ENCODE assay signal across 8 mouse cellular contexts in genomic region chr11:104232141-104233061, GRCm38 (mm10). TPM values are rescaled to one million over a fixed set of nuclear protein-coding genes. Genes with fewer than 3 reads are reported as not detected.
DNase-seq lines count a peak whose midpoint lies in the region; ATAC-seq and TF ChIP-seq lines count a peak whose summit lies in the region.

No protein-coding gene starts in this region.

- TF ChIP-seq CTCF in ES-Bruce4 (IDR thresholded peaks at IDR 0.05; ENCODE audit: low read depth, low read length) = no peak
- peak; percentile 48 for TF ChIP-seq CTCF in layer of hippocampus, adult 2 months (conservative IDR thresholded peaks at IDR 0.05)

- no peak for TF ChIP-seq POLR2A in ES-Bruce4 (IDR thresholded peaks at IDR 0.05; ENCODE audit: insufficient read depth, low read length)

- under 1% methylated on average over 72 of the region's 72 CpGs for WGBS in embryonic facial prominence, embryonic 15.5 days
- under 1% methylated on average over 65 of the region's 72 CpGs for WGBS in lung, embryonic 15.5 days

- TF ChIP-seq EP300 in ES-Bruce4 (IDR thresholded peaks at IDR 0.05; ENCODE audit: insufficient read depth, low read depth, low read length) = no peak

- H3K36me3 ChIP-seq in ES-Bruce4 (ENCODE audit: control insufficient read depth, insufficient read depth, low read length, poor library complexity, severe bottlenecking) = no peaks in the 10 kb centered on the region
- H3K36me3 ChIP-seq in embryonic facial prominence, embryonic 15.5 days = no peaks in the 10 kb centered on the region
- no peaks in the 10 kb centered on the region for H3K36me3 ChIP-seq in lung, embryonic 15.5 days

- intact Hi-C loops in heart, postnatal 36 days (cut with DNase I) = loop anchor here (5.0 kb wide), 1 partner anchor 230 kb away; no protein-coding TSS in a partner anchor

- H3K4me1 ChIP-seq in ES-Bruce4 (ENCODE audit: control insufficient read depth, insufficient read depth, low read length) = no peaks in the 10 kb centered on the region
- peaks cover 36% of the 10 kb centered on the region for H3K4me1 ChIP-seq in embryonic facial prominence, embryonic 15.5 days
- H3K4me1 ChIP-seq in lung, embryonic 15.5 days = peaks cover 25% of the 10 kb centered on the region

- peak overlapping the region; percentile 42 for H3K9ac ChIP-seq in ES-Bruce4 (ENCODE audit: low read depth, poor library complexity, severe bottlenecking)
- H3K9ac ChIP-seq in embryonic facial prominence, embryonic 15.5 days = peak overlapping the region; percentile 31
- 0 out of 2 replicates have a peak overlapping the region, but pooled peaks have one; percentile 55 for H3K9ac ChIP-seq in lung, embryonic 15.5 days

- H3K9me3 ChIP-seq in ES-Bruce4 (replicated peaks; ENCODE audit: control insufficient read depth, insufficient read depth, low read length, poor library complexity, severe bottlenecking) = no peaks in the 10 kb centered on the region
- no peaks in the 10 kb centered on the region for H3K9me3 ChIP-seq in embryonic facial prominence, embryonic 15.5 days (replicated peaks)
- no peaks in the 10 kb centered on the region for H3K9me3 ChIP-seq in lung, embryonic 15.5 days

- peak overlapping the region; percentile 93 for H3K4me2 ChIP-seq in embryonic facial prominence, embryonic 15.5 days (replicated peaks)
- peak overlapping the region; percentile 96 for H3K4me2 ChIP-seq in lung, embryonic 15.5 days

- no peak overlapping the region for H3K27ac ChIP-seq in ES-Bruce4 (ENCODE audit: insufficient read depth, low read length)
- no peak overlapping the region for H3K27ac ChIP-seq in embryonic facial prominence, embryonic 15.5 days (replicated peaks)
- peak overlapping the region; percentile 99 for H3K27ac ChIP-seq in layer of hippocampus, adult 2 months
- H3K27ac ChIP-seq in lung, embryonic 15.5 days = no peak overlapping the region

- ATAC-seq in embryonic facial prominence, embryonic 15.5 days (ENCODE audit: insufficient number of reproducible peaks, low FRiP score, low TSS enrichment, low read depth) = no peak
- ATAC-seq in lung, embryonic 15.5 days (ENCODE audit: borderline replicate concordance, extremely low read depth, low FRiP score, low TSS enrichment) = no peak

- peak overlapping the region; percentile 78 for H3K4me3 ChIP-seq in ES-Bruce4 (ENCODE audit: low read depth, low read length)
- peak overlapping the region; percentile 62 for H3K4me3 ChIP-seq in embryonic facial prominence, embryonic 15.5 days (replicated peaks)
- peak overlapping the region; percentile 92 for H3K4me3 ChIP-seq in layer of hippocampus, adult 2 months
- peak overlapping the region; percentile 71 for H3K4me3 ChIP-seq in lung, embryonic 15.5 days

- DNase-seq in adrenal gland, postnatal 36 days = peak; percentile 58 to 64
- DNase-seq in heart, postnatal 36 days = peak; percentile 31 to 53
- peak; percentile 53 to 68 for DNase-seq in layer of hippocampus, adult 2 months (ENCODE audit: low spot score in 2 of 2)
- peak; percentile 89 to 92 for DNase-seq in right cerebral cortex, postnatal 10 days (ENCODE audit: low spot score in 2 of 2)
- DNase-seq in ovary, postnatal 14 days (ENCODE audit: low spot score) = no peak

- peaks cover 13% of the 10 kb centered on the region for H3K27me3 ChIP-seq in ES-Bruce4 (ENCODE audit: control insufficient read depth, insufficient read depth, low read length, poor library complexity, severe bottlenecking)
- peaks cover 56% of the 10 kb centered on the region for H3K27me3 ChIP-seq in embryonic facial prominence, embryonic 15.5 days
- peaks cover 77% of the 10 kb centered on the region for H3K27me3 ChIP-seq in lung, embryonic 15.5 days

RNA-seq across cellular contexts. Expression of gene Mapt, which starts 1.2 kb away (rescaled TPM):
- polyA plus RNA-seq in ES-Bruce4 (2011; ENCODE audit: insufficient read depth, insufficient read length, low read depth, missing spikeins) = 13.6 and 15.0 TPM in 2 replicates
- 100 to 1,000 TPM; 104 to 156 TPM for total RNA-seq in adrenal gland, postnatal 36 days (2021)
- 6.7 and 10.5 TPM in 2 replicates for polyA plus RNA-seq in embryonic facial prominence, embryonic 15.5 days (2015; fragmentation: Nextera tagmentation; extraction: Ambion mirVana)
- 10 to 100 TPM; 79.5 to 92.6 TPM for total RNA-seq in heart, postnatal 36 days (2021)
- 100 to 1,000 TPM; 312 to 318 TPM for total RNA-seq in layer of hippocampus, adult 2 months (2021)
- 6.5 and 11.0 TPM in 2 replicates for polyA plus RNA-seq in lung, embryonic 15.5 days (2015; fragmentation: Nextera tagmentation; extraction: Ambion mirVana)

RNA-seq across cellular contexts. Expression of gene Sppl2c, which starts 46.3 kb away (rescaled TPM):
- polyA plus RNA-seq in ES-Bruce4 (2011; ENCODE audit: insufficient read depth, insufficient read length, low read depth, missing spikeins) = not detected in 2 replicates
- total RNA-seq in adrenal gland, postnatal 36 days (2021) = not detected
- polyA plus RNA-seq in embryonic facial prominence, embryonic 15.5 days (2015; fragmentation: Nextera tagmentation; extraction: Ambion mirVana) = not detected in 2 replicates
- total RNA-seq in heart, postnatal 36 days (2021) = not detected
- not detected for total RNA-seq in layer of hippocampus, adult 2 months (2021)
- not detected in 2 replicates for polyA plus RNA-seq in lung, embryonic 15.5 days (2015; fragmentation: Nextera tagmentation; extraction: Ambion mirVana)
